Mouse (Mus musculus) intestine, postnatal 0 days (tissue): ENCODE data around the gene Mfsd4b1. TPM values are rescaled to one million over a fixed set of nuclear protein-coding genes. Genes with fewer than 3 reads are reported as not detected.

Source experiments
- ATAC-seq: fragments of 200-750 bp; cut with Nextera tagmentation; 2 replicates; pipeline ENCODE4 v1.8.0; 2017; ENCODE audit warnings: mild to moderate bottlenecking, moderate TSS enrichment, moderate library complexity
- H3K27ac ChIP-seq: fragments of 300-500 bp; sonication (generic); 2 replicates; pipeline ENCODE4 v1.5.1; 2014; ENCODE audit warnings: mild to moderate bottlenecking, low read depth, low read length, moderate library complexity
- H3K27me3 ChIP-seq: fragments of 300-500 bp; sonication (generic); replicated peaks from 2 replicates; pipeline ENCODE4 v1.6.1; 2014; ENCODE audit warnings: low read length, mixed read lengths; ENCODE audit not compliant: control insufficient read depth, insufficient read depth
- H3K36me3 ChIP-seq: fragments of 300-500 bp; sonication (generic); 2 replicates; pipeline ENCODE4 v1.6.1; 2014; ENCODE audit warnings: mild to moderate bottlenecking, moderate library complexity; ENCODE audit not compliant: control insufficient read depth, insufficient read depth
- H3K4me1 ChIP-seq: fragments of 300-500 bp; sonication (generic); replicated peaks from 2 replicates; pipeline ENCODE4 v1.6.1; 2014; ENCODE audit warnings: antibody characterized with exemption, low read length, mixed read lengths; ENCODE audit not compliant: control insufficient read depth, insufficient read depth
- H3K4me2 ChIP-seq: fragments of 300-500 bp; sonication (generic); replicated peaks from 2 replicates; pipeline ENCODE4 v1.6.1; 2014; ENCODE audit warnings: low read depth, mild to moderate bottlenecking, moderate library complexity
- H3K4me3 ChIP-seq: fragments of 300-500 bp; sonication (generic); 2 replicates; pipeline ENCODE4 v1.5.1; 2014; ENCODE audit warnings: low read depth, low read length
- H3K9ac ChIP-seq: fragments of 300-500 bp; sonication (generic); 2 replicates; pipeline ENCODE4 v1.6.1; 2014; ENCODE audit warnings: mild to moderate bottlenecking, low read depth, low read length
- H3K9me3 ChIP-seq: fragments of 300-500 bp; sonication (generic); 2 replicates; pipeline ENCODE4 v1.6.1; 2016; ENCODE audit warnings: mixed run types; ENCODE audit not compliant: control insufficient read depth
- CTCF ChIP-seq: sonication (generic); IDR thresholded peaks from 2 replicates; pipeline ENCODE4 v1.5.1; 2016; ENCODE audit warnings: low read depth, mild to moderate bottlenecking, control low read depth, antibody characterized with exemption, moderate library complexity
- WGBS: fragments of 180-500 bp; shearing (Covaris S2); extraction: QIAGEN DNeasy Blood & Tissue Kit; methylation state at CpG from one replicate; pipeline ENCODE4 v1.1.7; 2014; 5-methylcytosine and 5-hydroxymethylcytosine counted together
- polyA plus RNA-seq: library from polyadenylated mRNA; unstranded; fragments of >200 nt; fragmentation: Nextera tagmentation; extraction: Ambion mirVana; gene quantifications from 2 replicates; pipeline ENCODE4 v1.2.1, GENCODE M21; 2015

Mfsd4b1 gene
- polyA plus RNA-seq, 1 experiment from 2014 or later, result 8.4 TPM

DNA sequence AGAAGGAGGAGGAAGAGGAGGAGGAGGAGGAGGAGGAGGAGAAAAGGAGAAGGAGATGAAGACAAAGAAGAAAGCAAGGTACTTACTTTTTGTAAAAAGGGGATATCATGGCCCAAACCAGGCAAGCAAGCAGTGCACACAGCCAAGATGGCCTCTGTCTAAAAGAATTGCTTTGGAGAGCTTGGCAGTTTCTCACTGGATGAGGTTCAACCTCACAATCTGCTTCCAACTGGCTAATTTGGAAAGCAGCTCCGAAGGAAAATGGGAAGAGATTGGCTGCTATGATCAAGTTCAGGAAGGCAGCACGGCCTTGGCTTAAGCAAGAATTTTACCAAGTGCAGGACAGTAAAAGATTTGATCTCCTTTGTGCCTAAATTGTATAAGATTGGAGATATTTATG lies 4.5 kb upstream of the Mfsd4b1 start:
- Histone ChIP-seq H3K9ac (no peak overlapping the region), H3K4me3 (no peak overlapping the region), H3K27me3 (no peaks in the 10 kb centered on the region), H3K4me2 (no peak overlapping the region), H3K27ac (no peak overlapping the region), H3K4me1 (no peaks in the 10 kb centered on the region; the same call in 1 of the 2 replicates), H3K9me3 (no peaks in the 10 kb centered on the region), H3K36me3 (peaks cover 4% of the 10 kb centered on the region; the same call in 1 of the 2 replicates)
- ATAC-seq, result no peak
- WGBS, result 83% methylated on average over 2 of the region's 2 CpGs
- TF ChIP-seq CTCF, result no peak

DNA sequence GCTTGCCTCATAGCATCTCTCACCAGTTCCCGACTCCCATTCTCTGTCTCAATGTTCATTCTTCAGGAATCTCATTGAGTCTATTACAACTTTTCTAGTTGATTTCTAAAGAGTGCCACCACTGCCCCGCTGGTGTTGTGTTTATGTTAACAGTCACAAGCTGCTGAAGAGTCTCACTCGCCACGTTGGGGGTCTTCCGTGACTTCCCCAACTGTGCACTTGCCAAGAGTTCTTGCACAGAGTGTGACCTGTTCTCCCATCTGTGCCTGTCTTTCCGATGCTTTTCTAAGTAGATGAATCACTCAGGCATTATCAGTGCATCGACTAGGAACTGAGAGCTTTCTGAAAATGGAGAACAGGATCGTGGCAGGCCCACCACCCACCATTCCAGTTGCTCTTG lies 3.0 kb upstream of the Mfsd4b1 start:
- Histone ChIP-seq H3K27me3 (0 out of 2 replicates have a peak, but pooled peaks cover under 1% of the 10 kb centered on the region), H3K4me1 (no peaks in the 10 kb centered on the region; the same call in 1 of the 2 replicates), H3K4me2 (no peak overlapping the region), H3K36me3 (no peaks in the 10 kb centered on the region), H3K9ac (no peak overlapping the region), H3K9me3 (no peaks in the 10 kb centered on the region), H3K4me3 (no peak overlapping the region), H3K27ac (no peak overlapping the region)
- 85% methylated on average over 8 of the region's 8 CpGs for WGBS
- no peak for TF ChIP-seq CTCF
- ATAC-seq, result no peak

DNA sequence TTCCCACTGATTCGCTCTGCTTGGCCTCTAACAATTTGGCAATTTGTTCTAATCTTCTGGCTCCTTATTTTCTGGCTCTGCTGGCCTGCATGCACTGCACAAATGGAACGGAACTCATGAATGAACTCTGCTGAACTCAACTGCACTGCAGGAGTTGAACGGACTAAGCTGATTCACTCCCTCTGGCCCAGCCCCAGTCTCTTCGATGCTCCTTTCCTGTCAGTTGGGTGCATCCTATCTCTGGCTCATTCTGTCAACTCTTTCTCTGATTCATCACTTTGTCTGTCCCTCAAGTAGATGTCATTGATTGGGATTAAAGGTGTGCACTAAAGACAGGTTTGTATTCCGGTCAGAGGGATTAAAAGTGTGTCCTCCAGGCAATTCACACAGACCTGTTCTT lies 1.5 kb upstream of the Mfsd4b1 start:
- no peaks in the 10 kb centered on the region; the same call in 1 of the 2 replicates for H3K4me1 ChIP-seq
- H3K27ac ChIP-seq, result no peak overlapping the region
- H3K9ac ChIP-seq, result no peak overlapping the region

DNA sequence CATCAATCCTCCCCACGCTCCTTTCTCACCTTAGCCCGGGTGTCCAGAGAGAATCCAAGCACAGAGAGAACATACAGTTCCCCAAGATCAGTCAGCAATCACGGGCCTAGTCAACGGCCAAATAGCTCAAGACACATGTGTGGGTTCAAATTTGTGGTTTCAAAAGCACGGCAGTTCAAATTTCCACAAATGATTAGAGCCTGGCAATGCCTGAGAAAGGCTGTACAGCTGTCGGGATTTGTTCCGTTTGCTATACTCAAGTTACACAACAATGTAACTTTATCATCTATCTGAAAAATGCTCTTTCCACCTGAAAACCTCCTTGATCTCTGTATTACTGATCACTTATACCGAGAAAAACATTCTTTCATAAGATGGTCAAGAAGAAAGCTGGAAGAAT lies 492 bp upstream of the Mfsd4b1 start:
- H3K27me3 ChIP-seq, result 0 out of 2 replicates have a peak, but pooled peaks cover 2% of the 10 kb centered on the region
- ATAC-seq, result 0 out of 2 replicates have a peak, but pooled peaks have one; percentile 3
- H3K4me1 ChIP-seq, result no peaks in the 10 kb centered on the region; the same call in 1 of the 2 replicates
- H3K9me3 ChIP-seq, result no peaks in the 10 kb centered on the region
- H3K4me2 ChIP-seq, result peak overlapping the region; percentile 95
- H3K9ac ChIP-seq, result no peak overlapping the region
- no peak overlapping the region for H3K4me3 ChIP-seq
- H3K36me3 ChIP-seq, result no peaks in the 10 kb centered on the region
- TF ChIP-seq CTCF, result no peak
- no peak overlapping the region for H3K27ac ChIP-seq
- 55% methylated on average over 8 of the region's 8 CpGs for WGBS

More for the DNA sequence above, 1.5 kb upstream of the Mfsd4b1 start:
- Histone ChIP-seq H3K27me3 (0 out of 2 replicates have a peak, but pooled peaks cover 2% of the 10 kb centered on the region), H3K4me2 (no peak overlapping the region), H3K4me3 (no peak overlapping the region), H3K36me3 (no peaks in the 10 kb centered on the region), H3K9me3 (no peaks in the 10 kb centered on the region)
- no peak for TF ChIP-seq CTCF
- ATAC-seq, result no peak
- WGBS, result 94% methylated on average over 5 of the region's 5 CpGs

DNA sequence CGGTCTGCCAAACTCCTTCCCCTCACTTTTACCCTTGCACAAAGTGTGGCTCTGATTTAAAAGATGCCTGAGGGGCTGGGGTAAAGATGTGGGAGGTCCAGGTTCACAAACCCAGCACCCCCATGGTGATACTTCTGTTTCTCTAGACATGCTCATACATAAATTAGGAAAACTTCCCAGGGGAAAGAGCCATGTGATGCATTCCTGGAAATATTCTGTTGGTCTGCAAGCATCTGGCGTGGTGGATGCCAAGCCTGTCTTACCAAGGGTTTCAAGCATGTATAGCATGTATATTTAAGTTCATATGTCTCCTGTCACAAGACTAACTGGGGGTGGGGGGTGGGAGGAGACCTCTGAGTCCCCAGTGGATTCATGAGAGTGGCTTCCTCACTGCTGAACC lies 4.7 kb downstream of the Mfsd4b1 start:
- Histone ChIP-seq H3K4me1 (no peaks in the 10 kb centered on the region; the same call in 1 of the 2 replicates), H3K9me3 (no peaks in the 10 kb centered on the region), H3K4me2 (no peak overlapping the region), H3K27ac (no peak overlapping the region), H3K27me3 (0 out of 2 replicates have a peak, but pooled peaks cover 2% of the 10 kb centered on the region), H3K36me3 (no peaks in the 10 kb centered on the region), H3K9ac (no peak overlapping the region), H3K4me3 (no peak overlapping the region)
- no peak for ATAC-seq
- WGBS, result 66% methylated on average over 2 of the region's 2 CpGs
- TF ChIP-seq CTCF, result no peak

DNA sequence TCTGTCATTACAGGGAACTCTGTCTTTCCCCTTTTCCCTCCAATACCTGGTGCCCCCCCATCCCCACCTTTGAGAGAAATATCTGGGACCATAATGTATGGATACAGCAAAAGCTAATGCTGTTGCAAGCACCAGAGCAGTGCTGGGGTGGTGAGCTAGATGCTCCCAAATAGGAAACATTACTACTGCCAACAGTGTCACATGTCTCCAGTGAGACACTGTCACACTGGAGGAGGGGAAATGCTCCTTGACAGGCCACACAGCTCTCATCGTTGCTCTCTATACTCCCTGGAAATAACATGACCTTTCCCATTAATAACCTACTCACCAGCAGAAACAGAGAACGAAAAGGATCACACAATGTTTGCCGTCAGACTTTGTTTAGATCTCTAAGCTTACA lies 5.6 kb downstream of the Mfsd4b1 start:
- Histone ChIP-seq H3K27me3 (0 out of 2 replicates have a peak, but pooled peaks cover 2% of the 10 kb centered on the region), H3K9me3 (no peaks in the 10 kb centered on the region), H3K4me2 (no peak overlapping the region), H3K9ac (no peak overlapping the region), H3K36me3 (no peaks in the 10 kb centered on the region), H3K4me1 (no peaks in the 10 kb centered on the region), H3K27ac (no peak overlapping the region), H3K4me3 (no peak overlapping the region)
- WGBS, result 48% methylated on average over 3 of the region's 3 CpGs
- TF ChIP-seq CTCF, result no peak
- no peak for ATAC-seq
